Mouse (Mus musculus): ENCODE measurements around the gene Elovl6. TPM values are rescaled to one million over a fixed set of nuclear protein-coding genes. Genes with fewer than 3 reads are reported as not detected.

The Elovl6 gene
- polyA plus RNA-seq (2012; rRNA removed): 29.9 and 44.1 TPM in 2 replicates

GRCm38 (mm10) chr3:129532180-129532864, at the start of gene Elovl6:
Elovl6 (plus strand) TSS chr3:129532355.

Other genes with a start within 250 kb of the Elovl6 start
- 1.8 and 3.2 TPM in 2 replicates for gene Enpep, start 199.6 kb upstream of the Elovl6 start, polyA plus RNA-seq (2012; rRNA removed)
- gene Egf, start 223.0 kb downstream of the Elovl6 start, polyA plus RNA-seq (2012; rRNA removed): 5.8 and 7.2 TPM in 2 replicates